Mouse (Mus musculus) hindbrain, postnatal 0 days (tissue): ENCODE results near the gene Mab21l3. TPM values are rescaled to one million over a fixed set of nuclear protein-coding genes. Genes with fewer than 3 reads are reported as not detected.
A peak's percentile ranks its signal among the peaks of the same experiment; 100 is the strongest.

Experiments used
- ATAC-seq: fragments of 200-750 bp; cut with Nextera tagmentation; 2 replicates; pipeline ENCODE4 v1.8.0; 2017; ENCODE audit warnings: mild to moderate bottlenecking, moderate TSS enrichment, moderate library complexity
- DNase-seq: peaks from one replicate; pipeline ENCODE4 v3.0.0-alpha.2; 2015; ENCODE audit warnings: low spot score
- H3K27ac ChIP-seq: fragments of 300-500 bp; sonication (generic); 2 replicates; pipeline ENCODE4 v1.5.1; 2014; ENCODE audit warnings: mild to moderate bottlenecking
- H3K27me3 ChIP-seq: fragments of 300-500 bp; sonication (generic); 2 replicates; pipeline ENCODE4 v1.6.1; 2014; ENCODE audit warnings: low read length, mixed read lengths; ENCODE audit not compliant: insufficient read depth
- H3K36me3 ChIP-seq: fragments of 300-500 bp; sonication (generic); 2 replicates; pipeline ENCODE4 v1.6.1; 2014; ENCODE audit warnings: low read length, mixed read lengths; ENCODE audit not compliant: insufficient read depth
- H3K4me1 ChIP-seq: fragments of 300-500 bp; sonication (generic); 2 replicates; pipeline ENCODE4 v1.6.1; 2014; ENCODE audit warnings: antibody characterized with exemption, low read length, mixed read lengths; ENCODE audit not compliant: insufficient read depth
- H3K4me2 ChIP-seq: fragments of 300-500 bp; sonication (generic); 2 replicates; pipeline ENCODE4 v1.6.1; 2014; ENCODE audit warnings: low read depth, mild to moderate bottlenecking, low read length, moderate library complexity, mixed read lengths
- H3K4me3 ChIP-seq: fragments of 300-500 bp; sonication (generic); 2 replicates; pipeline ENCODE4 v1.5.1; 2014; ENCODE audit warnings: low read length
- H3K9ac ChIP-seq: fragments of 300-500 bp; sonication (generic); replicated peaks from 2 replicates; pipeline ENCODE4 v1.6.1; 2014; ENCODE audit warnings: mild to moderate bottlenecking, low read length, moderate library complexity, mixed read lengths
- H3K9me3 ChIP-seq: fragments of 300-500 bp; sonication (generic); 2 replicates; pipeline ENCODE4 v1.6.1; 2016; ENCODE audit warnings: low read length, mixed read lengths
- CTCF ChIP-seq: IDR thresholded peaks from 2 replicates; pipeline ENCODE4 v1.5.1; 2016; ENCODE audit warnings: antibody characterized with exemption, control low read depth, low read depth
- WGBS: fragments of 180-500 bp; shearing (Covaris S2); extraction: QIAGEN DNeasy Blood & Tissue Kit; methylation state at CpG from one replicate; pipeline ENCODE4 v1.1.7; 2014; 5-methylcytosine and 5-hydroxymethylcytosine counted together
- polyA plus RNA-seq: library from polyadenylated mRNA; unstranded; fragments of >200 nt; fragmentation: Nextera tagmentation; extraction: Ambion mirVana; gene quantifications from 2 replicates; pipeline ENCODE4 v1.2.1, GENCODE M21; 2015
- total RNA-seq: library from RNA; depleted of rRNA; stranded (reverse); fragments of >200 nt; gene quantifications from 2 replicates; pipeline ENCODE4 v1.2.3, GENCODE M21; 2014

Gene Mab21l3
- total and polyA plus RNA-seq, 2 experiments from 2014 or later, result 0.04 to 0.10 TPM

GRCm38 (mm10) chr3:101846096-101846495 is 2.7 kb downstream of the Mab21l3 start:
- Histone ChIP-seq H3K4me3 (no peak overlapping the region), H3K4me1 (no peaks in the 10 kb centered on the region), H3K4me2 (no peak overlapping the region), H3K9ac (no peak overlapping the region), H3K9me3 (no peaks in the 10 kb centered on the region), H3K36me3 (no peaks in the 10 kb centered on the region), H3K27ac (no peak overlapping the region), H3K27me3 (no peaks in the 10 kb centered on the region)
- ATAC-seq (no peak), DNase-seq (no peak)
- TF ChIP-seq CTCF, result no peak
- 58% methylated on average over 4 of the region's 4 CpGs for WGBS

- Histone ChIP-seq H3K4me1 (no peaks in the 10 kb centered on the region), H3K27me3 (no peaks in the 10 kb centered on the region)
Observed at GRCm38 (mm10) chr3:101842372-101843094, 6.2 kb downstream of the Mab21l3 start.

GRCm38 (mm10) chr3:101839327-101839726 is 9.4 kb downstream of the Mab21l3 start:
- Histone ChIP-seq H3K9me3 (no peaks in the 10 kb centered on the region), H3K36me3 (no peaks in the 10 kb centered on the region), H3K27ac (no peak overlapping the region), H3K4me3 (no peak overlapping the region), H3K4me1 (peaks cover 5% of the 10 kb centered on the region; the same call in 1 of the 2 replicates), H3K27me3 (no peaks in the 10 kb centered on the region), H3K9ac (no peak overlapping the region), H3K4me2 (no peak overlapping the region)
- TF ChIP-seq CTCF, result peak; percentile 24
- DNase-seq, result no peak
- ATAC-seq, result no peak
- 92% methylated on average over 9 of the region's 9 CpGs for WGBS

More at GRCm38 (mm10) chr3:101842372-101843094, 6.2 kb downstream of the Mab21l3 start:
- Histone ChIP-seq H3K27ac (no peak overlapping the region), H3K36me3 (no peaks in the 10 kb centered on the region), H3K9me3 (no peaks in the 10 kb centered on the region), H3K4me2 (no peak overlapping the region), H3K4me3 (no peak overlapping the region), H3K9ac (no peak overlapping the region)
- TF ChIP-seq CTCF, result no peak
- no peak for DNase-seq
- peak; percentile 53; the same call in 1 of the 2 replicates for ATAC-seq
- WGBS, result 47% methylated on average over 7 of the region's 7 CpGs

GRCm38 (mm10) chr3:101836971-101837370 is 11.8 kb downstream of the Mab21l3 start:
- DNase-seq (no peak), ATAC-seq (no peak)
- Histone ChIP-seq H3K4me1 (peaks cover 5% of the 10 kb centered on the region; the same call in 1 of the 2 replicates), H3K27ac (no peak overlapping the region), H3K9ac (no peak overlapping the region), H3K36me3 (no peaks in the 10 kb centered on the region), H3K4me2 (no peak overlapping the region), H3K27me3 (no peaks in the 10 kb centered on the region), H3K9me3 (no peaks in the 10 kb centered on the region), H3K4me3 (no peak overlapping the region)
- TF ChIP-seq CTCF, result no peak
- WGBS, result 81% methylated on average over 3 of the region's 3 CpGs

GRCm38 (mm10) chr3:101836532-101836931 is 12.2 kb downstream of the Mab21l3 start:
- 0 out of 2 replicates have a peak overlapping the region, but pooled peaks have one; percentile 21 for H3K9ac ChIP-seq
- TF ChIP-seq CTCF, result no peak
- H3K4me1 ChIP-seq, result peaks cover 7% of the 10 kb centered on the region; the same call in 1 of the 2 replicates
- no peak for DNase-seq
- no peak overlapping the region for H3K27ac ChIP-seq
- no peaks in the 10 kb centered on the region for H3K36me3 ChIP-seq
- H3K4me3 ChIP-seq, result no peak overlapping the region
- no peaks in the 10 kb centered on the region for H3K27me3 ChIP-seq
- H3K4me2 ChIP-seq, result peak overlapping the region; percentile 35; the same call in 1 of the 2 replicates
- WGBS, result 70% methylated on average over 5 of the region's 5 CpGs
- 0 out of 2 replicates have a peak, but pooled peaks have one; percentile 18 for ATAC-seq
- H3K9me3 ChIP-seq, result no peaks in the 10 kb centered on the region

GRCm38 (mm10) chr3:101836045-101836444 is 12.7 kb downstream of the Mab21l3 start:
- Histone ChIP-seq H3K4me3 (no peak overlapping the region), H3K9ac (peak overlapping the region; percentile 21; the same call in 1 of the 2 replicates), H3K9me3 (no peaks in the 10 kb centered on the region), H3K27ac (no peak overlapping the region), H3K4me1 (peaks cover 8% of the 10 kb centered on the region; the same call in 1 of the 2 replicates), H3K27me3 (no peaks in the 10 kb centered on the region), H3K36me3 (no peaks in the 10 kb centered on the region), H3K4me2 (peak overlapping the region; percentile 35)
- no peak for TF ChIP-seq CTCF
- whole genome bisulfite sequencing, result 5% methylated on average over 8 of the region's 8 CpGs
- ATAC-seq (peak; percentile 83), DNase-seq (peak; percentile 75)

- WGBS, result 38% methylated on average over 10 of the region's 10 CpGs
Observed at GRCm38 (mm10) chr3:101831189-101831858, 17.4 kb downstream of the Mab21l3 start.

More at GRCm38 (mm10) chr3:101831189-101831858, 17.4 kb downstream of the Mab21l3 start:
- Histone ChIP-seq H3K4me3 (no peak overlapping the region), H3K27me3 (no peaks in the 10 kb centered on the region), H3K4me1 (peaks cover 8% of the 10 kb centered on the region; the same call in 1 of the 2 replicates), H3K36me3 (no peaks in the 10 kb centered on the region), H3K9me3 (no peaks in the 10 kb centered on the region), H3K4me2 (no peak overlapping the region), H3K27ac (no peak overlapping the region), H3K9ac (no peak overlapping the region)
- no peak for ATAC-seq
- TF ChIP-seq CTCF, result no peak
- no peak for DNase-seq
